Mouse (Mus musculus): ENCODE data around the gene Gm20518. TPM values are rescaled to one million over a fixed set of nuclear protein-coding genes. Genes with fewer than 3 reads are reported as not detected.

The Gm20518 gene
- polyA plus RNA-seq, 1 experiment from 2014 or later: 0.36 TPM

DNA sequence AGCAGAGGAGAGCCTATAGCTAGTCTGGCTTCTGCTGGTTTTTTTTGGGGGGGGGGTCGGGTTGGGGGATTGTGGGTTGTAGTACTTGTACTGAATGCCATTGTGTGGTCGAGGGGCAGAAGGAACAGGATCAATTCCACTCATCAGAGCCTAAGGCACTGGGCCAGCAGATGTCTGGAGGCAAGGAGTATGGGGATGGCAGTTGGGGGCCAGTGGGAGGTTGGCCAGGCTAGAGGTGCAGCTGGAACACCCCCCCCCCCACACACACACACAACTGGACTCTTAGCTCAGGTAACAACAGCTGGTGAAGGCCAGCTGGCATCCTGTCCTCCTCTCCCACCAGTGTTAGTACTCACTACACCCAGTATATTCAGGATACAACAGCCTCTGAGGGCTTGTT, 37.7 kb upstream of the Gm20518 start:
- H3K27ac ChIP-seq (ENCODE audit: low read depth, low read length): peak overlapping the region; percentile 90
- no peak overlapping the region; the same call in 1 of the 2 replicates for H3K4me2 ChIP-seq (ENCODE audit: low read length)
- H3K9me3 ChIP-seq (ENCODE audit: control insufficient read depth, low read length): no peaks in the 10 kb centered on the region
- H3K9ac ChIP-seq (ENCODE audit: low read depth, low read length): no peak overlapping the region; the same call in 1 of the 2 replicates
- peaks cover 15% of the 10 kb centered on the region for H3K36me3 ChIP-seq (ENCODE audit: control insufficient read depth, insufficient read depth, low read length)
- H3K4me1 ChIP-seq (ENCODE audit: control insufficient read depth, insufficient read depth, low read depth, low read length): peaks cover 14% of the 10 kb centered on the region
- no peaks in the 10 kb centered on the region; the same call in 1 of the 2 replicates for H3K27me3 ChIP-seq (replicated peaks; ENCODE audit: control insufficient read depth, insufficient read depth, low read length)
- peak; percentile 5; the same call in 1 of the 2 replicates for ATAC-seq
- WGBS: 0% methylated on average over 2 of the region's 2 CpGs
- H3K4me3 ChIP-seq (ENCODE audit: low read length): no peak overlapping the region

DNA sequence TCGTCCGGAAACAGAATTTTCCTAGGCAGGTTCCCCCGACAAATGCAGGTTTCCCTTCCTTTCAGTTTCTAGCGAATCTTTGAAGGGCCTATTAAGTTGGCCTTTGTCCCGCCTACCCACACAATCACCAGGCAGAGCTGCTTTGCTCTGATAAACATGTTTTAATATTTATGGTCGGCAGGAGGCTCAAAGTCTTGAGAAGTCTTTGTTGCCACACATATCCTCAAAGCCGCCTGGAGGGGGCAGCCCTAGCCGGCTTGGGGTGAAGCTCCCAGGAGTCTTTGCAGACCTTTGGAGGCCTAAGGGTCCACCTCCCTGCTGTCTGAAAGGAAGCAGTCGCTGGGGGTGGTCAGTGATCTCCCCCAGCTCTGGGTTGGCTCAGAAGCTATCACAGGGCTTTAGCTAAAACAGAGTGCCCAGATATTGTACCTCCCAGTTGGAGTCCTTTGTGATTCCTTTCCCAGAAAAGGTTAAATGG, 37.2 kb upstream of the Gm20518 start:
- H3K4me2 ChIP-seq (ENCODE audit: low read length): peak overlapping the region; percentile 97
- peaks cover 14% of the 10 kb centered on the region for H3K4me1 ChIP-seq (ENCODE audit: control insufficient read depth, insufficient read depth, low read depth, low read length)
- H3K9me3 ChIP-seq (ENCODE audit: control insufficient read depth, low read length): no peaks in the 10 kb centered on the region
- H3K9ac ChIP-seq (ENCODE audit: low read depth, low read length): peak overlapping the region; percentile 93
- no peaks in the 10 kb centered on the region; the same call in 1 of the 2 replicates for H3K27me3 ChIP-seq (replicated peaks; ENCODE audit: control insufficient read depth, insufficient read depth, low read length)
- peak overlapping the region; percentile 90 for H3K27ac ChIP-seq (ENCODE audit: low read depth, low read length)
- 1% methylated on average over 9 of the region's 9 CpGs for WGBS
- peak overlapping the region; percentile 95 for H3K4me3 ChIP-seq (ENCODE audit: low read length)
- peak; percentile 50 for ATAC-seq
- H3K36me3 ChIP-seq (ENCODE audit: control insufficient read depth, insufficient read depth, low read length): peaks cover 15% of the 10 kb centered on the region

DNA sequence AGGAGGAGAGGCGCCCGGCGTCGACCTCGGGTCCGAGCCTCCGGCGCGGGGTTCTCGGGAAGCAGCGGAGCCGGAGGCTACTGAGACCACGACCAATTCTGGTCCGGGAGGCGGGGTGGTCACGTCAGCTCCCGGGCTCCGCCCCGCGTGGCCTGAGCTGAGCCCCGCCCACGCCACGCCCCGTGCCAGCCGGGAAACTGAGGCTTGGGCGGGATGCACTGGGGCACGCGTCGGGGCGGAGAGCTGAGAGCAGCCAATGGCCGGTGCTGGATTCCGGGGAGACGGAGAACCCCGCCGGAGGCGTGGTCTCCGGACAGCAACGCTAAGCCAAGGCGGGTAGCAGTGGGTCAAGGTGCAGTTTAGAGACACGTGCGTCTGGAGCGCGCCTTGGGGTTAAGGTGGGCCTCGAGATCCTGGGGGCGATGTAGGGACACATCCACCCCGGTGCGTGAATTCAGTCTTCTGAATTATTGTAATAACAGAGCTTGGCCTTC, 36.7 kb upstream of the Gm20518 start, which contains the start of gene Slc25a1:
TSS of gene Slc25a1 (minus strand) at position 133 of the 494 bp plus-strand sequence.
- WGBS: under 1% methylated on average over 43 of the region's 47 CpGs

DNA sequence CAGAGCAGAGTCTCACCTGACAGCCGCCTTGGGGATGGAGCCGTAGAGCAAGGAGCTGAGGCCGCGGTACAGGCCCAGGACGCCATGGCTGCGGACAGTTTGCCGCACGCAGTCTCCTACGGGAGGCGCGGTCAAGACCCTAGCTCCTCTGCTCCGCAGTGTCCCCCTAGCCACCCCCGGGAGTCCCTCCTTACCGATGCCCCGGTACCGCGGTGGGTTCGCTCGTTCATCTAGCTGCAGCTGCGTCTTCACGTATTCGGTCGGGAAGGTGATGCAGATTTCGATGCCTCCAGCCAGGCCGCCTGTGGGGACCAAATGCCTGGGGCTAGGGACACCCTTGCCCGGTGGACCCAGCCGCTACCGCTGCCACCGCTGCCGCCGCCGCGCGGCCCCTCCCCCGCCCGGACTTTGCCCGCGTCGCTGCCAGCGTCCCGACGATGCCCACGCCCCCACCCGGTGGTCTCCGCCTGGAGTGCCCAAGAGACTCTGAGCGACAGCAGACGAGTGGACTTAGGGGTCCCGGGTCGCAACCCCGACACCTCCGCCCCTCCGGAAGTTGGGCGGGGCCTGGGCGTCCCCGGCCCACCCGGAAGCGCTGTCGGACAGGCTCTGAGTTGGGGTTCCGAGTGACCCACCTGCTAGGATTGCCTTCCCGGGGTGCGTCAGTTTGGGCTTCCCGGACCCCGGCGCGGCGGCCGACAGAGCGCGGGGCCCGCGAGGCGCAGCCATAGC, 36.0 kb upstream of the Gm20518 start:
- ATAC-seq: peak; percentile 46
- H3K4me2 ChIP-seq (ENCODE audit: low read length): peak overlapping the region; percentile 97
- no peaks in the 10 kb centered on the region; the same call in 1 of the 2 replicates for H3K27me3 ChIP-seq (replicated peaks; ENCODE audit: control insufficient read depth, insufficient read depth, low read length)
- H3K36me3 ChIP-seq (ENCODE audit: control insufficient read depth, insufficient read depth, low read length): peaks cover 15% of the 10 kb centered on the region
- H3K27ac ChIP-seq (ENCODE audit: low read depth, low read length): peak overlapping the region; percentile 90
- peak overlapping the region; percentile 93 for H3K9ac ChIP-seq (ENCODE audit: low read depth, low read length)
- H3K4me1 ChIP-seq (ENCODE audit: control insufficient read depth, insufficient read depth, low read depth, low read length): peaks cover 25% of the 10 kb centered on the region
- no peaks in the 10 kb centered on the region for H3K9me3 ChIP-seq (ENCODE audit: control insufficient read depth, low read length)
- peak overlapping the region; percentile 95 for H3K4me3 ChIP-seq (ENCODE audit: low read length)
- under 1% methylated on average over 51 of the region's 72 CpGs for WGBS

More for the DNA sequence above, 36.7 kb upstream of the Gm20518 start, which contains the start of gene Slc25a1:
- H3K36me3 ChIP-seq (ENCODE audit: control insufficient read depth, insufficient read depth, low read length): peaks cover 15% of the 10 kb centered on the region
- ATAC-seq: peak; percentile 87
- peak within 1 kb of the TSS; percentile 90 for H3K27ac ChIP-seq (ENCODE audit: low read depth, low read length)
- H3K27me3 ChIP-seq (replicated peaks; ENCODE audit: control insufficient read depth, insufficient read depth, low read length): no peaks in the 10 kb centered on the region; the same call in 1 of the 2 replicates
- H3K4me1 ChIP-seq (ENCODE audit: control insufficient read depth, insufficient read depth, low read depth, low read length): peaks cover 19% of the 10 kb centered on the region
- peak within 1 kb of the TSS; percentile 95 for H3K4me3 ChIP-seq (ENCODE audit: low read length)
- peak within 1 kb of the TSS; percentile 97 for H3K4me2 ChIP-seq (ENCODE audit: low read length)
- peak within 1 kb of the TSS; percentile 93 for H3K9ac ChIP-seq (ENCODE audit: low read depth, low read length)
- H3K9me3 ChIP-seq (ENCODE audit: control insufficient read depth, low read length): no peaks in the 10 kb centered on the region

DNA sequence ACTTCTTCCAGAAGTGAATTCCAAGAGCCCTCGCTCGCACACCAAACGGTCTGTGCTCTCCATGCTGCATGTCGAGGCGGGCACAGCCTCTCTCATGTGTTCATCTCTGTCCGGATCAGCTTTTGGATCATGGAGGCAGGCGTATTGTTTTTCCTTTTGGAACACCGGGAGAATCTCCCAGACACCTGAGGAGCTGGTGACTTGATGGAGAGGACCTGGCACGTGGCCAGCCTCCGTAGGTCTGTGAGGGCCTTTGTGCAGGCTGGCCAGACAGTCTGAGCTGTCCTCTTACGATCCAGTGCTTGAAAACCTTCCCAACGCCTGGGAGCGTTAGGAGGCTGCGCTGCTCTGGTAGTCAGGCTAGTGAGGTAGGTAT, 30.7 kb upstream of the Gm20518 start:
- WGBS: under 1% methylated on average over 14 of the region's 14 CpGs
- Histone ChIP-seq H3K4me3 (ENCODE audit: low read length) (peak overlapping the region; percentile 64), H3K9me3 (ENCODE audit: control insufficient read depth, low read length) (no peaks in the 10 kb centered on the region), H3K27ac (ENCODE audit: low read depth, low read length) (peak overlapping the region; percentile 78), H3K9ac (ENCODE audit: low read depth, low read length) (peak overlapping the region; percentile 86), H3K27me3 (replicated peaks; ENCODE audit: control insufficient read depth, insufficient read depth, low read length) (peaks cover 6% of the 10 kb centered on the region; the same call in 1 of the 2 replicates), H3K4me2 (ENCODE audit: low read length) (peak overlapping the region; percentile 99), H3K36me3 (ENCODE audit: control insufficient read depth, insufficient read depth, low read length) (peaks cover 15% of the 10 kb centered on the region), H3K4me1 (ENCODE audit: control insufficient read depth, insufficient read depth, low read depth, low read length) (peaks cover 32% of the 10 kb centered on the region)
- peak; percentile 24 for ATAC-seq

DNA sequence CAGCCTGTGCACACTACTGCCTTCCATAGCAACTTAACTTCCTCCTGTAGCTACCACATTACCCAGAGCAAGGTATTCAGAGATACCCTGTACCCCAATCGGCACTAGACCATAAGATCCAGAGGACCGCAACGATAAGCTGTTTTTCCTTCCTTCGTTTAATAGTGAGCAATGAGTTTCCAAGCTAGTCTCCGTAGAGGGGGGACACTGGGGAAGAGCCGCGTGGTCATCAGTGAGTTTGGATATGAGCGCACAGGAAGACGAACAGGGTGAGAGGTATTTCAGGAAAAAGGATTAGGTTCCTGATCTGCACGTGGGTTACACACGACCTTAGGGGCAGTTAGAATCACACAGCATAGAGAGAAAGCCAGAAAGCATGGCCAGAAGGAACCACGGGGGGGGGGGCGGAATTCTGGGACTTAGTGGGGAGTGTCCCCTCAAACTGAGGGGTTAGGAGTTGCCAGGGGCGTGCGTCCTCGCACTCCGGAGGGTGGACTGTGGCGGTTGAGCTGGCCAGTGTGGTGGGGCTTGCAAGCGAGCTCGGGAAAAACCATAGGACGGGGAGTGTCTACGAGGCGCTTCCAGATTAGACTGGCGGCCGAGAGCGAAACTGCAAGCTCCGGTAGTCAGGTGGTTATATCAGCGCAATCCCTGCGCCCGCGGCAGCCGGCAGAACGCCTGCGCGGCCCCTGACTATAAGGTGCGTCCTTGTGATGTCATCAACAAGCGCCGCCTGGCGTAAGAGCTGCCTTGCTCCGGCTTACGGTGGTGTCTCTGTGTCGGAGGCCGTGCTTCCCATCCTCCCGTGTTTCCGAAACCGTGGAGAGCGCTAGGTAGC, 30.1 kb upstream of the Gm20518 start:
- ATAC-seq: peak; percentile 93
- 1% methylated on average over 47 of the region's 47 CpGs for WGBS
- Histone ChIP-seq H3K9ac (ENCODE audit: low read depth, low read length) (peak overlapping the region; percentile 86), H3K36me3 (ENCODE audit: control insufficient read depth, insufficient read depth, low read length) (peaks cover 15% of the 10 kb centered on the region), H3K9me3 (ENCODE audit: control insufficient read depth, low read length) (no peaks in the 10 kb centered on the region), H3K4me3 (ENCODE audit: low read length) (peak overlapping the region; percentile 64), H3K27ac (ENCODE audit: low read depth, low read length) (peak overlapping the region; percentile 84), H3K4me1 (ENCODE audit: control insufficient read depth, insufficient read depth, low read depth, low read length) (peaks cover 26% of the 10 kb centered on the region), H3K4me2 (ENCODE audit: low read length) (peak overlapping the region; percentile 99), H3K27me3 (replicated peaks; ENCODE audit: control insufficient read depth, insufficient read depth, low read length) (peaks cover 12% of the 10 kb centered on the region)

DNA sequence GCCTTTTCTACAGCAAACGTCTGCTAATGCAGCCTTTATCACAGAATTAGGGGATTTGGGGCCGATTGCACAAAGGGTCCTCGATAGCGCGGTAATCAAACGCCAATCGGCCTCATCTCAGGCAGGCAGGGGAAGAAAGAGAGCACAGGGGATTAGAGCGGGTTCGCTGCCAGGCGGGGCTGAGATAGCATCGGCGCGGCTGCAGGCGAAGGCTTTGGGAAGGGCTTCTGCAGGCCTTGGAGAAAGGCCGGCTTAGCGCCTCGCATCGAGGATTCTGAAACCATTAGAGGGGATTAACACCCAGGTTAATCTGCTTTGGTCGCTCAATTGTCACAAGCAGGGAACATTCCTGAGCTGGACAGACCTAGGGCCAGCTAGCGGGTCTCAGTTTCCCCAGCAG, 29.1 kb upstream of the Gm20518 start:
- H3K27ac ChIP-seq (ENCODE audit: low read depth, low read length): no peak overlapping the region
- H3K9me3 ChIP-seq (ENCODE audit: control insufficient read depth, low read length): no peaks in the 10 kb centered on the region
- H3K9ac ChIP-seq (ENCODE audit: low read depth, low read length): peak overlapping the region; percentile 56
- H3K4me2 ChIP-seq (ENCODE audit: low read length): 0 out of 2 replicates have a peak overlapping the region, but pooled peaks have one; percentile 2
- 8% methylated on average over 20 of the region's 20 CpGs for WGBS
- H3K4me3 ChIP-seq (ENCODE audit: low read length): no peak overlapping the region
- no peak for ATAC-seq
- H3K36me3 ChIP-seq (ENCODE audit: control insufficient read depth, insufficient read depth, low read length): peaks cover 9% of the 10 kb centered on the region
- H3K4me1 ChIP-seq (ENCODE audit: control insufficient read depth, insufficient read depth, low read depth, low read length): peaks cover 20% of the 10 kb centered on the region
- peaks cover 22% of the 10 kb centered on the region for H3K27me3 ChIP-seq (replicated peaks; ENCODE audit: control insufficient read depth, insufficient read depth, low read length)

DNA sequence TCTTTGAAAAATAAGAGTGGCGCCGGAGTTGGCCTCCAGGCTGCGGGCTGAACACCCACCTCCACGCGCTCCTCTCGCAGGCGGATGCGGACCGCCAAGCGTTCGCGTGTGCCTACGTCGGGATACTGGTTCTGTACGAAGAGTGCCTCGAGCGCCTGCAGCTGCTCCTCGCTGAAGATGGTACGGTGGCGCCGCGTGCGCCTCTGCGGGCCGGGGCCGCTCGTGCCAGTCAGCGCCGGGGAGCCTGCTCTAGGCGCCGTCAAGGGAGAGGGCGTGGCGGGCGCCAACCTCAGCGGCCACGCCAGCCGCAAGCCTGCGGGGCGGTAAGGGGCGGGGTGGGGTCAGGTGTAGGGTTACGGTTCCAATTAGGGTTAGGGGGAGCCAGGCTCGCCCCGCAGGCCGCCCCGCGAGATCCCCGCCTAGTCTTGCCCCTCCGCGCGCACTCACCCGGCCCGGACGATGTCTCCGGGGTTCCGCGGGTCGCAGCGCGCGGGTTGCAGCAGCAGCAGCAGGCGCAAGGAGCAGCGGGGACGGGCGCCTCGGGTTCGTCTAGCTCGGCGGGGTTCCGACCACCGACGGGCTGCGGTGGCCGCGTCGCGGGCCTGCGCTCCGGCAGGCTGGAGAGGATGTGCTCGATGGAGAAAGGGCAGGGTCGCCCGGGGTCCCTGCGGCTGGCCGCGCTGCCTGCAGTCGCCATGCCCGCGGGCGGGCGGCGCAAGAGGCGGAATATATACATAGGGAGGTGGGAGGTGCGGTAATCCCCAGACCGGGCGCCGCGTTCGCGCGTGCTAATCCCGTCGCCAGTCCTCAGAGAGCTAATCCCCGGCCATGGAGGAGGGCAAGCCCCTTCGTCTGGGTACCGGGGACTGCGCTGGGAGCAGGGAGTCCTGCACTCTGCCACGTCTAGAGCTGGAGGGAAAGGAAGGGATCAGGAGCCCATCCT, 23.1 kb upstream of the Gm20518 start, which contains the start of gene Gsc2:
TSS of gene Gsc2 (minus strand) at position 753 of the 943 bp plus-strand sequence.
- Histone ChIP-seq H3K27ac (ENCODE audit: low read depth, low read length) (no peak within 1 kb of the TSS), H3K9ac (ENCODE audit: low read depth, low read length) (peak within 1 kb of the TSS; percentile 51), H3K36me3 (ENCODE audit: control insufficient read depth, insufficient read depth, low read length) (no peaks in the 10 kb centered on the region), H3K4me1 (ENCODE audit: control insufficient read depth, insufficient read depth, low read depth, low read length) (peaks cover 15% of the 10 kb centered on the region), H3K4me2 (ENCODE audit: low read length) (peak within 1 kb of the TSS; percentile 56), H3K9me3 (ENCODE audit: control insufficient read depth, low read length) (no peaks in the 10 kb centered on the region), H3K4me3 (ENCODE audit: low read length) (peak within 1 kb of the TSS; percentile 39), H3K27me3 (replicated peaks; ENCODE audit: control insufficient read depth, insufficient read depth, low read length) (peaks cover 47% of the 10 kb centered on the region)
- no peak for ATAC-seq
- under 1% methylated on average over 93 of the region's 106 CpGs for WGBS

All from hindbrain, embryonic 16.5 days (tissue).